Mouse (Mus musculus) megakaryocyte, embryonic 14.5 days (primary cell): Measurements from ENCODE around the gene Bak1.

Experiments
- FLI1 ChIP-seq: IDR thresholded peaks from 2 replicates; pipeline ENCODE4 v1.6.1; 2012; ENCODE audit warnings: low read length, inconsistent platforms, mixed read lengths
- GATA1 ChIP-seq: IDR thresholded peaks from 3 replicates; pipeline ENCODE4 v1.6.1; 2012; ENCODE audit warnings: mixed read lengths, low read length, inconsistent platforms, borderline replicate concordance

DNA sequence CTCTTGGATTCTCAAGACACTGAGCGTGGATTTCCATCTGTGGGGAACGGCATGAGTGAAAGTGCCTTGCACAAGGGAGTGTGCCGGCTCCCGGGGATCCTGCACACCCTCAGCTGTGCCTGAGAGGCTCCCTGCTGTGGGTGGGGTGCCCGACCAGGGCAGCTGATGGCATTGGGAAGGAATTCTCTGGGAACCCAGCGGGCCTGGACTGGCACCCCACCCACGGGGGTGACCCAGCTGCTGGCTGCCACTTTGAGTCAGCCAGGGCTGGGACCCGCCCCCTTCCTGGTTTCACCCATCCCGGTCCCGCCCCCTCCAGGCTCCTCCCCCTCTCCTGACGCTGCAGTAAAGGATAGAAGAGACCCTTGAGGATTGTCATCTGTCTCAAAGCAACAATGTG lies 22.7 kb upstream of the Bak1 start:
- no peak for TF ChIP-seq GATA1
- TF ChIP-seq FLI1, result no peak
